Mouse (Mus musculus) kidney, postnatal 25 days (tissue): ENCODE measurements around the gene Cfap221.
A peak's percentile ranks its signal among the peaks of the same experiment; 100 is the strongest.

Experiments
- DNase-seq, 2 experiments: peaks; one replicate each; pipeline ENCODE4 v3.0.0; 2021; ENCODE audit warnings: mixed read lengths in 2 of 2

The Cfap221 gene

DNA sequence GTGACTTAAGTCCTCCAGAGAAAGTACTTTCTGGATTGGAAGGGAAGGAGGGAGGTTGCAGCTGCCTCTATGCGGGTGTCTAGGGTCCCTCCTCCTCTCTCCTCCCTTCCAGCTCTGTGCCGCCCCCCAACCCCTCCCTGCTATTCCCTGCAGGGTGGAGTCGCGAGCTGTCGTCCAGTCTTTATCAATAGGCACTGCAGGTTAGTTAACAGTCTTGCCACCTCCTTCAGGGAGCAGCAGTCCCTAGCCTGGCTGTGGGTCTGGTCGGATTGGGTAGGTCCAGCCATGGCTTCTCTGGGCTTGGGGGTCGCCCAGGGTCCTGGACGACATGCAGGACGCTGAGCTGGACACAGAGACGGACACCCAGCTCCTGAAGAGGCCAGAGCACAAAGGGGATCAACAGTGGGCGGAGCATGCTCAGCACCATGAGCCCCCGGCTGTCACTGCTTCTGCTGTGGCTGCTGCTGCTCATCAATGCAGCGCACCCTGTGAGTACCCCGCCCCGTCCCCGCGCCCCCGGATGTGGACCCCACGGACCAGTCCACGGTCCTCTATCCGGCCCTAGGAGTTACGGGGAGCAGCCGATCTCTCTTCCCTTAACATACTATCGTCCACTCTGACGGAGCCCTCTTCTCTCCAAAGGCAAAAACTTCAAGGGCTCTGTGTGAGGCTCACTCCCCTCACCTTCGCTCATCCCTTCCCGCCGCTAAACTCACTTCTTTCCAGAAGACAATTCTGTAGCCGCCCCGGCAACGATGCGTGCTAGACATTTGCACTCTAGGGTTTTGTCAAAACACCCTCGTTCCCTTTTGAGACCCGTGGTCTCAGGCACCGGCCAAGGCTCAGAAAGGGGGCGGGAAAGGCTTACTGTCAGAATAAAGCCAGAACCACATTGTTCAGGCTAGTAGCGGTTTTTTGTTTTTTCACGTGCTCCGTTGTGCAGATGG lies 10.1 kb upstream of the Cfap221 start, which contains the start of gene Sctr:
Sctr (plus strand) TSS at position 51 of the 947 bp plus-strand sequence.
- DNase-seq, result no peak

DNA sequence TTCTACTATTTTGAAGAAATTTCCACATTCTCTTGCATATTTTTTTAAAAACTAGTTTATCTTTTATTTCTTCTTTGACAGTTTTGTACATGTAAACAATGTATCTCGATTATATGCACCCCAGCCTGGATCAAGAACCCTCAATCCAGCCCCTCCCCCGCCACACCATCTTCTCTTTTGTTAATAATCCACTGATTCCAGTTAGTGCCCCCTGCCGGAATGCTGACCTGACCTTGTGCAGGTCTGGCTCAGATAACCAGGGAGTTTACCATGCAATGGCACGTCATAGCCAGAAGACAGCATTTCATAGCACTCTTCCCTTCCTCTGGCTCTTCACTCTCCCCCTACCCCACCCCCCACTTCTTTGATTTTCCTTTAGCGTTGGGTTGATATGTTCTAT lies 610 bp upstream of the Cfap221 start:
- DNase-seq, result peak; percentile 78 to 83

DNA sequence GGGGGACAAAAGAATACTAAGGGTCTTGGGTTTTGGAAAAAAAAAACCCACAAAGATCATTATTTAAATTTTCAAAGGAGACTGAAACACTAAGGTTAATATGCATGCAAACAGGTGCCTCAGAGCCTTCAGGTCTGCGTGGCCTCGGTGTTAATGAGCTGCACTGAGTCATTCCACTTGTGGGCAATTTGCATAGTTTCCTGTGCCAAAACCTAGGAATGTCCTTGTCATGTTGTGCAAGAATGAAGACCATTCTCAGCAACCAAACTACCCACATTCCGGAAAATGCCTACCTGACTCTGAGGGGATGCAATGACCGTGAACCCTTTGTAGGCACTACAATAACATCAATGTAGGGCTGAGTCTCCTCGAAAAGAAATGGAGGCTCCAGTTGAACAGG lies 10.5 kb downstream of the Cfap221 start:
- peak; percentile 13 to 49 for DNase-seq

DNA sequence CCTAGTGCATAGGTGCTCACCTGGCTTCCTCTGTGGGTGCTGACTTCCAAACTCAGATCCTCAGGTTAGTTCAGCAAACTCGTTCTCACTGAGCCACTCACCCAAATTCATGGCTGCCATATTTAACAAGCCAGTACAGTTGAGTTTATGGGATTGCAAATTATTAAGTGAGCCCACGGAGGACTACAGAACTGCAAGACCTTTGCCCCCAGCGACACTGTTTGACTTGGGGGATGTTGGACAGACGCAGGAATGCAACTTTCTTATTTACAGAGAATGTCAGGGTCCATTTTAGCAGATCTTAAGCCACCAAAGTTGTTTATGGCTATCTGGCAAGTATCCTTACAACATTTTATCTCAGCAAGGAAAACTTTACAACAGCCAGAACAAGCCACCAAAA lies 21.9 kb downstream of the Cfap221 start:
- no peak for DNase-seq

DNA sequence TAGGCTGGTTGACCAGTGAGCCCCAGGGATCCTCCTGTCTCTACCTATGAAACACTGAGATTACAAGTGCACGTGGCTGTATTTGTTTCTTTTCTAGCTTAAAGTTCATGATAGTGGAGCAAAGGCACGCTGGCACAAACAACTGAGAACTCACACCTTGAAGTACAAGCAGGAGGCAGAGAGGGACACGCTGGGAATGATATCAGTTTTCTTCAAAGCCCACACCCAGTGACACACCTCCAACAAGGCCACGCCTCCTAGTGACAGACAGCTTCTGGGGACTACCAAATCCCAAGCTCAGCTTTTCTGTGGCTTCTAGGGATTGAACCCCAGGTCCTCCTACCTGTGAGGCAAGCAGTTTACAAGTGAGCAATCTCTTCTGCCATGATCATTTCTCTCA lies 23.9 kb downstream of the Cfap221 start:
- no peak for DNase-seq

DNA sequence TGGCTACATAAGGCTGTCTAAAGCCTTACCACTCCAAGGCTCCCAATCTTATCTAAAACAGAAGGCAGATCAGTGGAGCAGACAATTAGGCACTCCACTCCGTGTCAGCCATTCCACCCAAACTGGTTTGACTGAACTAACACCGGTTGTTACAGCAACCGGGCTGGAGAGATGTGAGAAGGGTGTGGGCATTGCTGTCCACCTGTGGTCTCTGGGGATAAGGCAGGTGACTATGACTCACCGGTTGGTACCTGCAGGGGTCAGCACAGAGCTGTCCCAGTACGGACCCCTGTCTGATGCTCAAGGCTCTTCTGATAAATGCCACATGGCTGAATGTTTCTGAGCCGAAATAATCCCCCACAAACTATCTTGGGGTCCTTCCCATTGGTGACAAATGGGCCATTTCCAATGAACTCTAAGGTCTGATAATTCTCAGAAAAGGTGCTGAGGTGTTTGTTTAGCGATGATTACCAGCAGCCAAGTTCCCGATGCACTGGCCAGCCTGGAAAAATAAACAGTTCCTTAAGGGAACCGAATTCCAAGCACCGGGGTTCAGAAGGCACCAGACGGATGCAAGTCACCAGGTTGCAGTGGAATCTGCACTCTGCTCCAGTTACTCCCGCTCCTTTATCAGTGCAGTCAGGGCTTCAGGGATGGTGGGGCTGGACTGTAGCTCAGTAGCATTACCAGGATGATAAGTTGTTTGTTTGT lies 31.1 kb downstream of the Cfap221 start:
- DNase-seq, result peak; percentile 36 to 40

DNA sequence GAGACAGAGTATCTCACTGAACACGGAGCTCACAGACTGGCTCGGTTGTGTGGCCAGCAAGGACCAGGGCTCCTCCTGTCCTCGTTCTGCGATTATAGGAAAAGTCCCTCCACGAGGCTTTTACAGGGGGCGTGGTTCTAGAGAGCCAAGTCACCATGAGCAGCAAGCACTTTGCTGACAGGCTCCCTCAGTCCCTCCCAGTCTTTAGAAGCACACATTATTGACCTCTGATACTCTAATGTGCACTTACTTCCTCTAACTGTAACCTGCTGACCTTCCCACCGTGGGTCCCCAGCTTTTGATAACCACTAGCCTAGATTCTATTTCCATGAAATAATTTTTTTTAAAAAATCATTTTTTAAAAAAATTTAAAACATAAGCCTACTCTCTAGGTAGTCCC lies 37.1 kb downstream of the Cfap221 start:
- DNase-seq, result no peak

DNA sequence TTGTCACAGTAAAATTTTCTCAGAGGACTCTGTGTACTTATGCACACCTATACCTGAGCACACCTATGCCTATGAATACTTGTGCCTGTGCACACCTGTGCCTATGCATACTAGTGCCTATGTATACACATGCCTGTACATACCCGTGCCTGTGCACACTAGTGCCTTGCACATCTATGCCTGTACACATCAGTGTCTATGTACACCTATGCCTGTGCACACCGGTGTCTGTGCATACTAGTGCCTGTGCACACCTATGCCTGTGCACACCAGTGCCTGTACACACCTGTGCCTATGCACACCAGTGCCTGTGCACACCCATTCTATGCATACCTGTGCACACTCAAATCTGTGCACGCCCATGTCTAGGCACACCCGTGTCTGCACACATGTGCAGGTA lies 37.6 kb downstream of the Cfap221 start:
- DNase-seq, result no peak

DNA sequence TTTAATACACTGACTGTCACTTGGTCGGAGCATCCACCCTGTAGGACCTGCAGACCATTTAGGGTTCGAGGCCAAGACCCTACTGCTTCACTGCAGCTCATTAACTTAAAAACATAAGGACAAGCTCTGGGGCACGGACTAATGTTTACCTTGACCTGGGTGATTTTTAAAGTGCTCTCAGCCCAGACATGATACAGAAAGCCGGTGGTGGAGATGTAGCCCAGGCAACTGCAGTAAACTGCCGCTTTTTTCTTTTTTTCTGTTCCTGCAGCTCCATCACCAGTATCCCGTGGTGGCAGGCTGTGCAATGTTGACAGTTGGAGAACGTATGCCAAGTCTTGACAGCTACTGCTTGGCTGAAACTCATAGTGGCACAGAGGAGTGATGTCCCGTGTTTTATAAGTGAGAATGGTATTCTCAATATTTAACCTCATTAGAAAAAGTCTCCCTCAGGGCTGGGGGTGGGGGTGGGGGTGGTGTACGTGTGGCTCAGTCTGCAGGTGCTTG lies 39.3 kb downstream of the Cfap221 start:
- DNase-seq, result no peak

DNA sequence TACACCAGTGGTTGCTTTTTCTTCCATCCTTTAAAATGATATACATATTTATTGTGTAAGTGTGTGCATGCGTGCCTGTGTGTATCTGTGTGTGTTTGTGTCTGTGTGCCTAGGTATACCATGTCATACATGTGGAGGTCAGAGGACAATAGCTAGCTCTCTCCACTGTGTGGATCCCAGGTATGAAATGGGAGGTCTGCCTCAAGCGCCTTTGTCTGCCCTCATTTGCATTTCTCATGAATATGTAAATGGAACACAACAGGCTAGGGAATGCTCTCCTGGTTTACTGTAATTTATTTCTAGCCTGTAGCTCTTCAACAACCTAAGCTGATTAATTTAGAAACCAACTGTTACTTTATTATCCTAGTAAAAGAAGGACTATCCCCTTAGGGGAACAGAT lies 42.4 kb downstream of the Cfap221 start:
- no peak for DNase-seq

DNA sequence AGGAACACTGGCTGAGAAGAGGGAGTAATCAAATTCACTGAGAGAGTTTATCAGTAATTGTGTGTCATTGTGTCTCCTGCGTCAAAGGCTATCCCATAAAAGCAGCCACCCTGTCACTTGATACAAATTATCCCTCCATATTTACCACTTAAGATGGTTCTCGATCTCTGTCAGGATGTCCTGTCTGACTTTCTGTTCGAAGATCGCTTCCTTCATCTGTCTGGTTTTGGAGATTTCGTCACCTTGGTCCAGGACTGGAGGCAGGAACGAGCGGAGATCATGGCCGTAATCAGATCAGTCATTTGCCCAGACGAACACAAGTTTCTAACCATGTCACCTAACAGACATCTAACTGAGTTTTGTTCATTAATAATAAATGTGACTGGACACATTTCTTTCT lies 43.6 kb downstream of the Cfap221 start:
- no peak for DNase-seq

DNA sequence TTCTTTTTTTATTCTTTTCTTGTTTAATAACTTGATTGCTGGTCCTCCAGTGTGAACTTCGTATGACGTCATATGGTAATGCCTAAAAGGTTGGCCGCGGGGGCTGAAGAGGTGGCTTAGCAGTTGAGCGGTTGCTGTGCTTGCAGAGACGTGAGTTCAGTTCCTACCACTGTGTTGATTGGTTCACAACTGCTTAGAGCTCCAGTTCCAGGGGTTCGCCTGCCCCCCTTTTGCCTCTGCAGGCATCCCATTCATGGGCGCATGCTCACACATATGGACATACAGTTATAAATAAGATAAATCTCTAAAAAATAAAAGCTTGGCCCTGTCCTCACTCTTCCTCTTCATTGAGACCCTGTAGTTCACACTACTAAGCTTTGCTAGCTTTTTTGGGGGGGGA lies 46.9 kb downstream of the Cfap221 start:
- DNase-seq, result no peak

DNA sequence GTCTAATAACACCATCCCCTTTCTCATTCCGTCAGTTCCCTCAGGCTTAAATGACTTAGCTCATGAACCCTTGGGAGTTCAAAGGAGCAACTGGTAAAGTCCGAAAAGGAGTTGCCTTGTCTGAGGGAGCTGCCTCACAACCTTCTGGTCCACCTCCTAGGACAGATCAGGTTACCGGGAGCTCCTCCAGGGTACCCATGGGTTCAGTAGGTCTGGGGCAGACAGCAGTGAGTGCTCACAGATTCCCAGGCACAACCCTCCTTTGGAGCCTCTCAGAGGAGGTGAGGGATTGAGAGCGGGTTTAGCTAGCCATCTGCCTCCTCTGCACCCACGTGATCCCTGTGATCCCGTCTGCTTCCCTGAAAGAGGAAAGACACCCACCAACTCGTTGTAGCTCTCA lies 60.2 kb downstream of the Cfap221 start:
- no peak for DNase-seq

DNA sequence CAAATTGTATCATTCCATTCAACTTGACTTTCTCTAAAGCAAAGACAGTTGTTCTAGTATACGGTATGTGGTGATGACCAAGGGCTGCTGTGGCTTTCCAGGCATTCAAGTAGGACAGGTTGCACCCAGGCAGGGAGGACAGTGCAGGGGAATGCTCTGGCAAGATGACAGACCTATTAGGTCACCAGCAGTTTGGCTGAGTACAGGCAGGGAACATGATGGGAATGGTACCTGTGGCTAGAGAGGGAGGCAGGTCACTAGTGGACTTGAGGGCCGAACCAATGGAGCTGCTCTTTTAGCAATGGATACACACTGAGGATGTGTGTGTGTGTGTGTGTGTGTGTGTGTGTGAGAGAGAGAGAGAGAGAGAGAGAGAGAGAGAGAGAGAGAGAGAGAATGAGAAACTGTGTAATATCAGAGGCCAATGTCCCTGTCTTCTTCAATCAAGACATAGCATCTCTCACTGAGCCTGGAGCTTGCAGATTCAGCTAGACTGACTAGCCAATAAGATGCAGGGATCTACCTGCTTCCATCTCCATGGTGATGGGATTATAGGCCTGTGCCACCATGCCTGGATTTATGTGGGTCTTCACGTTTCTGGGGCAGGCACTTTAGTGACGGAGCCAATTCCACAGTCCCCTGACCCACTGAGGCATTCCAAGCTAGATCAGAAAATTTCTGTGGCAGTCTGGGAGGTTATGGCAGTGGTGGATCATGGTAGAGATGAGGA lies 65.4 kb downstream of the Cfap221 start:
- DNase-seq, result no peak

DNA sequence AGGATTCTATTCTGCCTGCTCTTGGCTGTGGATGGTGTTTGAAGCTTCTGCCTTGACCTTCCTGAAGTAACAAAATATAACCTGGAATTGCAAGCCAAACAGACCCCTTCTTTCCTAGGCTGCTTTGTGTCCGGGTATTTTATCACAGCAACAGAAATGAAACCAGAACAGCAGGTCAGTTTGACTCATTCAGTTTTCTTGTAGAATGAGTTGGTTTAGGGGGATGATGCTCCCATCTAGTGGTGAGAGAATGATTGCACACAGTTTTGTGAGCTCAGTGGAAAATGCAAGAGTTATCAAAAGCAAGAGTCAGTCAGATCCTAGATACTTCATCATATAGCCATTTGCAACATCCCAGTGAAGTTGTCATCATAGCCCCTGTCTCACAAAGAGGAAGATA lies 67.3 kb downstream of the Cfap221 start:
- peak in 1 of 2 experiments; percentile 13 for DNase-seq

DNA sequence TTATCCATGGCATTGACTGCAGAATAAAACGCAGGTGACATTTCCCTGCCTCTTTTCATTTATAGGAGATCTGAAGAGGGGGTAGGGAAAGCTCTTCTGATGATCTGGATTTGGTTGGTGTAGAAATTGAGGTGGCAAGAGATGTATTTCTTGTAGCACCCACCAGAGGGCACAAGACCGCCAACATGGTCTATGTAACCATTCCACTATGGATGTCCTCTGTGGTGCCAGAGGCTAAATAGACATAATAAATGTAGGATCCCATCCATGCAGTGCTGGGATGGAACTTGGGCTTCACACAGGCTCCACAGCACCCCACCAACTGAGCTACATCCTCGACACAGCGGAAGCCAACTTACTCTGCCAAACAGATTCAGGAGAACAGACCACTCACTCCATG lies 77.7 kb downstream of the Cfap221 start:
- DNase-seq, result peak in 1 of 2 experiments; percentile 44

DNA sequence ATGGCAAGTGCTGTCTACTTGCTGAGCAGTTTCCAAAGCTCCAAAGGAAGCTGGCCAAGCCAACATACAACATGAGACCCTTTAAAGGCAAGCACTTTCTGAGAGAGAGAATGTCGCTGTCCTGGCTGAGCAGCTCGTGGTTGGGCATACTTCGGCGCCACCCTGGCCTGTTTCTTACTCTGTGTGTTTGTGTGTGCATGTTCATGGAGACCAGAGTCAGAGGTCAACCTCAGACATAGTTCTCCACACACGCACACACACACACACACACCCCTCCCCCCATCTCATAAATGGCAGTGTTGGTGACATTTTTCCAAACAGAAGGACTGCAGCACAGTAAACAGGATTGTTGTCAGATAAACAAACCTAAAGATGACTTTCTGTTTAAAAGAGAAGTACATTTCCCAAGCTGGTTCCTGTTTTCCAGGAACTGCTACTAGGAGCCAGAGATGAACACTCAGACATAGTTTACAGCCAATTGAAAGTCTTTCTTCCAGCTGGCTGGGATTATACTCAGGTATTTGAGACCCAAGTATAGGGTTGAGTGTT lies 80.1 kb downstream of the Cfap221 start:
- DNase-seq, result no peak

DNA sequence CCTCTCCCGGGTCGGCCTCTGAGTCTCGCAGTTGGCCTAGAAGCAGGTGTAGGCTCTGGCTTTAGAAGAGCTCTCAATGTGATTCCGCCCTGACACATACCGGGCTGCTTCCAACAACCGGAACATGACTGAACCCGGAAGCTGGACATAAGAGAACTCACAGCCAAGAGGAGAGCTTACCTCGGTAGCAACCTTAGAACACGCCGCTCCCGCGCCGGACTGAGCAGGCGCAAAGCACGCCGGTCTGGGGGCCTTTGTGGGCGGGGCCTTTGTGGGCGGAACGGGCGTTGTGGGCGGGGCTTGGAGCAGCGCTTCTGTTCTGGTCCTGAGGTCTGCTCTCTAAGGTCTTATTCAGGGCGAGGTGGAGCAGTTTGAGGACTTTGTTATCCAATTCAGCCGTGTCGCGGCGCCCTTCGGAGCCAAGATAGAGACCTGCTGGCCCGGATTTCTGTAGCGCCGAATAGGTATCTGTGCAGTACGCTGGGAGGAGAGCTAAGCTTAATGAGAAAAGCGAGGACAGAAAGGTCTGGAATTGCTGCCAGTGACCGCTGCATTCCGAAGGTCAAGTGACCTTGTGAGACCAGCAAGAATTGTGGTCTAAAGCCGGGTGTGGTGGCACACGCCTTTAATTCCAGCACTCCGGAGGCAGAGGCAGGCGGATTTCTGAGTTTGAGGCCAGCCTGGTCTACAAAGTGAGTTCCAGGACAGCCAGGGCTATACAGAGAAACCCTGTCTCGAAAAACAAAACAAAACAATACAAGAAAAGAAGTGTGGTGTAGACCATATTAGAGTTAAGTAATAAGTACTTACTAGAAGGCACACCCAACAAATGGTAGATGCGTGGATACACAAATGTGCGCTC lies 83.8 kb downstream of the Cfap221 start, which contains the start of gene Tmem177:
Tmem177 (minus strand) TSS at position 256 of the 862 bp plus-strand sequence.
- DNase-seq, result peak; percentile 97

DNA sequence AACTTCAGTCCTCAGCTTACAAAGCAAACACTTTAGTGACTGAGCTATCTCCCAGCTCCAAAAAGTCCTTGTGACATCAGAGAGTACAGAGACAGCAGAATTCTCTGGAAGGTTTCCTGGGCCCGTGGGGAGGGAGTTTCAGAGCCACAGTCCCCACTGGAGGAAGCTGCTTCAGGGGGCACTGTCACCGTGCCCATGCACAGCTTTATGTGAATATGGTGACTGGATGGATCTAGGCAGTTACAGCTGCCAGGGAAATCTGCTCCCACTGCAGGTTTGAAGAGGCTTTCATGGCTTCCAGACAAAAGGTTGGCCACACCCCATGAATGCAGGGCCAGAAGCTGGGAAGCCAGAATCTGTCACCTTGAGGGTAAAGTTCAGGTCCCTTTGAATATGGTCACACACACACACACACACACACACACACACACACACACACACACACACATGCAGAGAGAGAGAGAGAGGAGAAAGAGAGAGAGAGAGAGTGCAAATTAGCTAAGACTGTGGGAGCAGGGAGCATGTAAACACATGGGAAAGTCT lies 89.8 kb downstream of the Cfap221 start:
- DNase-seq, result no peak

DNA sequence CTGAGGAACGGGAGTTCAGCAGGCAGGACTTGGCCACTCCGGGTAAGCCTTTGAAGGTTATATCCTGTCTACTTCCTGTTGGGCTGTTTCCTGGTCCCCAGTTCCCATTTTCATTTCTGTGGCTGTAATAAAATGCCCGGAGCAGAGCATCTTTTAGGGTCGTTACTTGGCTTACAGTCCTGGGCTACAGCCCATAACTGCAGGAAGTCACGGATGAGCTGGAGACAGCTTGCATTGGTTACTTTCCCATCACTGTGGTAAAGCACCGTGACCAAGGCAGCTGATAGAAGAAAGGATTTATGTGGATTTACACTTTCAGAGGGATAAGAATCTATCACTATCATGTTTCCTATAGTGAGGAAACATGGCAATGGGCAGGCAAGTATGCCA lies 93.8 kb downstream of the Cfap221 start:
- no peak for DNase-seq

DNA sequence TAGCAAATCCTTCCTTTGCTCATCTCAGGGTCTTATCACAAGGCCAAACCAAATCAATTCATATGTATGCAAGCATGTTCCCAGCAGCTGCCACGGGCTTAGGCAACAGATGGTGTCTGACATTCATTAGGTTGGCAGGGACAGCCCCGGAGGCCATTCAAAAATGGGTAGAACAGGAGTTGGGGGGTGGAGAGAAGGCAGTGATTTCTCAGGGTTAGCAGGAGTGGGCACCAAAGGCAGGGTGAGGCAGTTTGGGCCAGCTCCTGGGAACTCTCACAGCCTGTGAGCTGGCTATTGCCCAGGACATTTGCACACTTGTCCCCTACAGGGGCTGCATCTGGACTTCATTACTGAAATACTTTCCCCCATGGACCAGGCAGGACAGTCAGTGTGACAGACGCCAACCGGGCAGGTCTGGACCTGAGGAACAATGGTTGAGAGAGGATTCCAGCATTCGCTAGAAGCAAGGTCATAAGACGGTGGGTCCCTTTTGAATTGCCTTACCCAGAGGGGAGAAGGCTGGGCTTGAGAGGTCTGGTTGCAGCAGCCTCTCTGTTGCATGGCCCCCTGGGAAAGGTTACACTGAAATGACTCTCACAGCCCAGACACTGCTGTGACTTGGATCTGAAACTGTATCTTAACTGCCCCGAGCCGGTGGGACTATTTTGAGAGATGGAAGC lies 94.3 kb downstream of the Cfap221 start:
- peak; percentile 2 to 43 for DNase-seq
